Mouse (Mus musculus) right cerebral cortex, postnatal 4 days (tissue): ENCODE data around the gene Slc2a8.

ENCODE experiments used
- DNase-seq: peaks from one replicate; pipeline ENCODE4 v3.0.0-alpha.2; 2022

Gene Slc2a8

DNA sequence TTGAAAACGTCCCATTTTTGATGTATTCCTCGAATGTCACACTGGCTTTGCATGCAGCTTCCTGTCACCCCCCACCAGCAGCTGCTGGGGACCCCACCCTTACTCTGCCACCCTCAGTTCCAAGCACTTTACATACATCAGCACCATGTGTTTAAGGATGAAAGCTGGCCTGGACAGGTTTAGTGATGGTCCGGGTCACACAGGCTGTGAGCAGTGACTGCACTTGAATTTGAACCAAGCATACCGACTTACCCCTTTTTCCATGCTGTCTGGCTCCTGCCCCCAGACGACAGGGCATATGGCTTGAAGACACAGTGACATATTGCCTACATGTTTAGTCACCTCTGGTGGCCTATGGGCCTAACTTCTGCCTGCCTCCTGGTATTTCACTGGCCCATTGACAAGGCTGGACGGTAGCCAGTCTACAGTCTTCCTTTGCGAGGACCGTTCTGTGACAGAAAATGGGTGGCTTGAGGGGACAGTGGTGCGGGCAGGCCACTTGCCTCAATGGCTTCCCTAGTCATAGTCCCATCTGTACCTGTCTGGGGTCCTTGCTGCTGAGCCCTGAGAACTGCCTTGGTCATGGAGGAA lies 13.8 kb downstream of the Slc2a8 start:
- no peak for DNase-seq

DNA sequence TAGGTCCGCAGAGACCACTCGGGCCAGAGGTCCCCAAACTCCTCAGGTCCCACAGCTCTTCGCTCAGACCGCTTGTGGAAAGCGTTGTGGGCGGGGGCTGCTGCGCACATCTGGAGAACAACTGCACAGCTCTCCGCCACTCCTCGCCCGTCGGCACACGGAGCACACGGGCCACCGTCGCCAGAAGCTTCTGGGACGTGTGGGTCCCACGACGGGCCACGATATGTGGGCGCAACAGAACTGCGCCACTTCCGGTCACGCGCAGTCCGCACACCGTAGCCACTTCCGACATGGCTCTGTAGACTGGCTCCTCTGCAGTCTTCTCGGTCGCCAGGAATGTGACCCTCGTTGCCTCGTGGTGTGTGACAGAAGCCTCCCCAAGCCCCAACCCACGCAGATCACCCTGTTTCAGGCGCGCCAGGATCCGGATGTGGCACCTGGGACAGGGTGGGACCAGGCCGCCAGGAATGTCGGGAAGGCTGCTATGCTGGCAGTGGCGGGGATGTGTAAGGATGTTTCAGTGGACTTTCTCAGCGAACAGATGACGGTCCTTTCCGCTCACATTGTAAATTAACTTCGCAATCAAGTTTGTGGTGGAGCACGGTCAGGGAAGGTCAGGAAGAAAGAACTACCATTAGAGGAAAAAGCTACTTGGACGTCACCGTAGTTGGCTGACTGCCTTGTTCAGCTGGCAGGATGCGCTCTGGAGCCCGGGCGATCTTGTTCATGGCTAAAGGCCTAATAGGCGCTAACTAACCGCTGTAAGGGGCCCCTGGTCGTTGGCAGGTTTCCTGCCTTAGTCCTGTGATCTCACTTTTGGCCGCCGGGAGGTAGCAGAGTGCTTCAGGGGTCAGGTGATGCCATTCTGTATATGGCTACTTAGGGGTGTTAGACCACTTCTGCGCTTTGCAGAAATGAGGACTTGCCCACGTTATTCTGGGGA lies 14.9 kb downstream of the Slc2a8 start:
- peak; percentile 81 for DNase-seq

DNA sequence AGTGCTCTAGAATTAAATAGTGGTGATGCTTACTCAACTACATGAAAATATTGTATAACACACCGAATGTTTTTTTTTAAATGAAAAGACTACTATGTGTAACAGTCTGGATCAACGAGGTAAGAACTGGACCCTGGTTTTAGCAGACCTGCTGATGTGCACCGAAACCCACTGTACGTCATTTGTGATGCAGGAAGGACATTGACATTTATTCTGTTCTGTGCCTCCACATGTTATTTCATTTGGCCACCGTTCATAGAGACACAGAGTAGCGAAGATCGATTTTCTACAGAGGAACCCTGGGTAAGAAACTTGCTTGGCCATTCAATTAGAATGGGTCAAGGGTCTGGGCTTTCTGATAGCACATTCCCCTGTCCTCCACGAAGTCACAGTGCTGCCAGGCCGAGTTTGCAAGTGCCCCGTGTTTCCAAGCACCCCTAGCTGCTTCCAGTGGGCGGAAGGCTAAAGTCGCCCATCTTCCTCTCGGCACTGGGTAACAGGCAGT lies 15.6 kb downstream of the Slc2a8 start:
- no peak for DNase-seq

DNA sequence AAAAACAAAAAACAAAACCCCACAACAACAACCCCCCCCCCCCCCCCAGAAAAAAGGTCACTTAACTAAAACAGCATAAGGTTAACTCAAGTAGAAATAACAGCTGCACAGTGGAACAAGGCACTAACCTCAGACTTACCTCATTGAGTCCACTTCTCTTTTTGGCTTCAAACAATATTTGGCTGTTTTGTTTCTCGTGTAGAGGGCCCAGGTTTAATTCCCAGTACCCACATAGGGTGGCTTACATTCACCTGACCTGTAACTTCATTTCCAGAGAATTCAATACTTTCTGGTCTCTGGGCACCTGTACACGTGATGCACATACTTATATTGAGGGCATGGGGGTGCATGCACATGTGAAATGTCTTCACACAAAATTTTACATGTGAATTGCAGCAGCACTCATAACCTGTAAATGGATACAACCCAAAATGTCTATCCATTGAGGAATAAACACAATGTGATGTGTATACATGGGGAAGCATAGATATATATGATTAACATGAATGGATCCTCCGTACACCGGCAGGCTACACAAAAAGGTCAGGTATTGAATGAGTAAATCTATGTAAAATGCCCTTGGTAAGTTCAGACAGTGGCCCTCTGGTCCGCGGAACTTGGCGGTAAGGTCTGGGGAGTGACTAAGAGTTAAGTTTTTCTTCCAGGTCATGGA lies 16.2 kb downstream of the Slc2a8 start:
- DNase-seq: no peak

DNA sequence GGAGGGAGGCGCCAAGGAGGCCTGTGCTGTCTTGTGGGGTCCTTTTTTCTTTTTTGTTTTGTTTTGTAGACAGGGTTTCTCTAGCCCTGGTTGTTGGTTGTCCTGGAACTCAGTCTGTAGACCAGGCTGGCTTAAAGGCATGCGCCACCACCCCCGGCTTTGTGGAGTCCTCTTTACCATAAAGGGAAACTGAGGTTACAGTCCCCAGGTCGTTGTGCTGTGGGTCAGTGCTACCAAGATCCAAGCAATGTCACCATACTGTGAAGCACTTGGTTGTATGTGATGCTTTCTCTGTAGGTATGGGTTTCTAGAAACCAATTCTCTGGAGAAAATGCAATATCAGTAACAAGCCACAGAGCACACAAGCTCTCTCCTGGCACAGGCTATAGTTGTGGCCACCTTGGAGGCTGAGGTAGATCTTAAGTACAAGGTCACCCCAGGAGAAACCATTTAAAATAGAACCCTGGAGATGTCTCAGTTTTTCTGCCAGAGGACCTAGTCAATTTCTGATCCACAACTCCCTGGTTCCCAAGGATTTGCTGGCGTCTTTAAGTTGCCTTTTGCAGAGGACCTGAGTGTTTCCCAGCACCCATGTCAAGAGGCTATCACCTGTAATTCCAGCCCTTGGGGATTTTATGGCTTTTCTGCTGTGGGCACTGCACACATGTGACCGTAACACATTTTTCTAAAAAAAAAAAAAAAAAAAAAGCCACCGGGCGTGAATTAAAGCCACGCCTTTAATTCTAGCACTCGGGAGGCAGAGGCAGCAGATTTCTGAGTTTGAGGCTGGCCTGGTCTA lies 17.0 kb downstream of the Slc2a8 start:
- DNase-seq: no peak

DNA sequence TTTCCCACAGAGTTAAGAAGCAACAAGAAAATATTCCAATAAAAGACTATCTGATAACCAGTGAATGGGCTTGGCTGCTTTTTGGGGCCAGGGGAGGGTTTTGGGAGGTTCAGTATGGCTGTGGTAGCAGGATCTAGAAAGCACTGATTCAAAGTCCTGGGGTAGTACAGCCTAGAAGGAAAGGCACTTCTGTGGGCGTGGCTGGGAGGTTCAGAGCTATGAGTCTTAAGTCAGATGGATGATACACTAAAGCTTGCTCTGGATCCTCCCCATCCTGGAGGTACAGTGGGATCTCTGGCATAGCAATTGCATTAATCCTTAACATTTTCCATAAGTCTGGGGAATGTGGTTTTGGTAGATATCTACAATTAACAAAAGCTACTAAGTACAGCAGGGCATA lies 17.9 kb downstream of the Slc2a8 start:
- no peak for DNase-seq

DNA sequence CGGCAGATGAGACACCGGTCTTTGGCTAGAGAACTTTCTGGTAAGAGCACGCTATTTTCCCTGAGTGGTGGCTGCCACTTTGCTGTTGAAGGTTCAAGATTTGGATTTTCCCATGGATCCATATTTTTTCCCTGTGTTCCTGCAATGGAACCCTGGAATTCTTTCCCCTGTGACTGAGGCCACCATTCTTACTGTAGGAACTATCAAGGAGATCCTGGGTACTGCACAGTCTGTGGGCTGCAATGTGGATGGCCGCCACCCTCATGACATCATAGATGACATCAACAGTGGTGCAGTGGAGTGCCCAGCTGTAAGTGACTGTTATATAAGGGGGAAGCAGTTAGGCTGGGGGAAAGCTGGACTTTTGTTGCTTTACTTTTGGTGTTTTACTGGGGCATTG lies 18.3 kb downstream of the Slc2a8 start:
- no peak for DNase-seq

DNA sequence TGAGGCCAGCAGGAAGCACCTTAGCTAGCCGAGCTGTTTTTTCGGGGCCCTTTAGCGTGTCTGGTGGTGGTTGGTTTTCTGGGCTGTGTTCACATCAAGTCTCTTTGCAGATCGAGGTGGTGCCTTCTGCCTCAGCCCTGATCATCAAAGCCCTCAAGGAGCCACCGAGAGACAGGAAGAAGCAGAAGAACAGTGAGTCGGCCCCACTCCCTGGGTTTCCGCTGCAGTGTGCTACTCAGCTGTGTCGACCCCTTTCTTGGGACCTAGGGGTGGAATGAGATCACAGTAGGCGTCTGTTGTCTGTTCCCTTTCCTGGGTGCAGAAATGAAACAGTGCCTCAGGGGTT lies 19.0 kb downstream of the Slc2a8 start:
- no peak for DNase-seq

DNA sequence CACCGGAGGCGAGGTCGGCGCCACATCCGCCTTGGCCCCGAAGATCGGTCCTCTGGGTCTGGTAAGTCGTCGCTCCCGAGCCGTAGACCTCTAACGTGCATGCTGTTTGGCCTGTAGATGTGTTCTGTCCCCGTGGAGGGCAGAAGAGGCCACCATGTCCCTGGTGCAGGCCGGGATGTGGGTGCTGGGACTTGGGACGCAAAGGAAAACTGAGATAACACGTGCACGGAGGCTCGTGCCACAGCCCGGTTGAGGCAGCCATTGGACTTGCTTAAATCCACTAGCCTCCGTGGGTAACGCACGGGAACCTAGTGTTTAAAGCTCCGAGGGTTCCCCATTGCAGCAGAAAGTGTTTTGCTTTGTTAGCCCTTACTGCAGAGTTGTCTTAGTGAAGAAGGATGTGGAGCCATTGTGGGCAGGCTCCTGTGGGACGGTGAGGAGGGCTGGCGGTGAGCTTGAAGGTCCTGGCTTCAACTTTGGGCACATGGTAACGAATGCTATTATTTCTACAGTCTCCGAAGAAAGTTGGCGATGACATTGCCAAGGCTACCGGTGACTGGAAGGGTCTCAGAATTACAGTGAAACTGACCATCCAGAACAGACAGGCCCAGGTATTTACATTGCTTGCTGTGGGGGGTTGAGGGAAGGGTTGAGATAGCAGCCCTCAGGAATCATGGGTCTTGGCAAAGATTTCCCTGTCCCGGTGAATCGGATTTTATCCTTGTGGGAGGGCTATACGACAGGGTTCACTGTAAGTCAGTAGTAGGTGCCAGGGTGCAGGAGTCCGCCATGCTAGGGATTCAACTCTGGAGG lies 19.6 kb downstream of the Slc2a8 start:
- DNase-seq: peak; percentile 37

DNA sequence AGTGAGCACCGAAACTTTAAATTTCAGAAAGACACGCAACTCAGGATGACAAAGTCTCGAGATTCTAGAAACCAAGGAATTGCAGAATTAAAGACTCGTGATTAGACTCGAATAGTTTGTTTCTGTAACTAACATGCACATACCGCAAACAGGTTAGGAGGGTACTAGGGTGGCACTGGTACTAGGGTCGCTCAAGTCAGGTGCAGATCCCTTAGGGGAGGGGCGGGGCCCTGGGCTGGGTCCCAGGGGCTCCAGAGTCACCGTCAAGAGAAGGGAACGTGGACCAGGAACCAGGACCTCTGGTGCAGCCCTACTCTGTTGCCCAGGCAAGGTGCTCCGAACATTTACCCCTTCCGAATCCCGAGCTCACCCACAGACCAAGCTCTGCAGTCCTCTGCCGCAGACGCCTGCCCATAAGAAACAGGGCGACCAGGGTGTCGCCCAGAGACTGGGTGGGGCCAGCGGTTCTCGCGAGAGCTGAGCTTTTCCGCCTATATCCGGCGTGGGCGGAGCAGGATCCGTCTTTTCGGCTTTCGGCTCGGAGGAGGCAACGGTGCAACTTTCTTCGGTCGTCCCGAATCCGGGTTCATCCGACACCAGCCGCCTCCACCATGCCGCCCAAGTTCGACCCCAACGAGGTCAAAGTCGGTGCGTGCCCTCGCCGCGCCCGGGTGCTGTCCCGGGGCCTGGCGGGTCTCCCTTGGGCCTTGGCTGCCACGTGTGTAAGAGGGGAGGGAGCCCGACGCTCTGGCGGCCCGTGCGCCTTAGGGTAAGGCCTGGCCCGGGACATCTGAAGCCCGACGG lies 20.5 kb downstream of the Slc2a8 start, which contains the start of the genes Rpl12 and Lrsam1:
Rpl12 (plus strand) TSS at position 368 of the 804 bp plus-strand sequence.
Lrsam1 (minus strand) TSS at position 423 of the 804 bp plus-strand sequence.
- peak; percentile 91 for DNase-seq

DNA sequence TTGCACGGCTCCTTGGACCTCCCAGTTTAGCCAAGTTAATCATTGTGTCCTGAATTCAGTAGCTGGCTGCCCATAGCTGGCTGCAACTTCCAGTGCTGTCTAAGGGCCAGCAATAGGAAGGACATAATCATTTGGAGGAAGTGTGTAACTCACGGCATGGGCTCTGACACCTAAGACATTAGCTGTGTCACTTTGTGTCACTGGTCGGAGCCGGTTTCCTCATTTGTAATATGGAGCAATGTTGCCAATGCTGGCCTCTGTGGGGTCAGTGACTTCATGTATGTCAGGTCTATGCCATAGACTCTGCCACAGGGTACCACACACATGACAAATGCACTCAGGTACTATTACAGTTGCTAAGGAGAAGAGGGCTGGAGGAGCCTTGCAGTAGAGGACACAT lies 21.6 kb downstream of the Slc2a8 start:
- DNase-seq: no peak

DNA sequence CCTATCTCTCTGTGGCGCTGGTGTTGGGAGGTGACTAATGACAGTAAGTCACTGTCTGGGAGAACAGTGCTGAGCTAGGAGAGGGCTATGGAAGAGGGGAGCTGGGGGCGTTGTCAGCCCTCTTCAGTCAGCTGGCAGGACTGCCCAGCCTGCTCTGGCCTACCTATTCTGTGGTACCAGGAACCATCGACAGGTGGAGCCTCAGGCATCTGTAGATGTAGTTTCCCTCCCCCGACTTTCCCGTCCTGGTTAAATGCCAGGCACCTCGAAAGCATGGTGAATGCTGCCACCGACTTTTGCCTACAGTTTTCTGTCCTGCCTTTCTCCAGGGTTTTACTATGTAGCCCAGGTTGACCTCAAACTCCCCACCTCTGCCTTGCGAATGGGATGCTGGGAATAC lies 24.5 kb downstream of the Slc2a8 start:
- peak; percentile 35 for DNase-seq

DNA sequence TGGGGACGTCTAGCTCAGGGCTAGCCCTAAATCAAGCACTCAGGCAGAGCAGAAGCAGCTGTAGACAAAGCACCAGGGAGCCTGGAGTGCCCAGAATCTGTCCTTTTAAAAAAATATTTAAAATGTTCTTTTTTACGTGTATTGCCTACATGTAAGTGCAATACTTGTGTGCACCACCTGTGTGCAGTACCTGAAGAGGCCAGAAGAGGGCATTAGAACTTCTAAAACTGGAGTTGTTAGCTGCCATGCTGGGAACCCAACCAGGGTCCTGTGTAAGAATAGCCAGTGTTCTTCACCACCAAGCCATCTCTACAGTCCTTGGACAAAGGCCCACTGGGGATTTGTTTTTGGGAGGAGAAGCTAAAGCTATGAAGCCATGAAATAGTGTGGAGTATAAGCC lies 27.3 kb downstream of the Slc2a8 start:
- DNase-seq: no peak

DNA sequence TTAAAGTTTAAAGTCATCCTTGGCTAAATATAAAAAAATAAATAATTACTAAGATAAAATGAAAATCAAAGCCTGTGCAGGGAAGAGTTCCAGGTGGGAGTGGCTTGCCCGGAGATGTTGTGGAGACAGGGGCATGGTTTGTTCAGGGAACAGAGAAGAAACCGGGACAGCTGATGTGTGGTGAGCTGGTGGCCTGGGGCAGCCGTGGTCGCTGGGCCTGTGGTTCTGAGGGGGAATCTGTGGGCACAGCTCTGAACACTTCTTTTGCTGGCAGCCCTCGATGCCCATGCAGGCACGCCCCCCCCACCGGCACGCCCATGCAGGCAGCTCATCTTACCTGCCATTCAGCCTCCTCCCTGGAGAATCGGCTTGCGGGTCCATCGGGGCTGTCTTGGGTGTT lies 34.4 kb downstream of the Slc2a8 start:
- DNase-seq: no peak

DNA sequence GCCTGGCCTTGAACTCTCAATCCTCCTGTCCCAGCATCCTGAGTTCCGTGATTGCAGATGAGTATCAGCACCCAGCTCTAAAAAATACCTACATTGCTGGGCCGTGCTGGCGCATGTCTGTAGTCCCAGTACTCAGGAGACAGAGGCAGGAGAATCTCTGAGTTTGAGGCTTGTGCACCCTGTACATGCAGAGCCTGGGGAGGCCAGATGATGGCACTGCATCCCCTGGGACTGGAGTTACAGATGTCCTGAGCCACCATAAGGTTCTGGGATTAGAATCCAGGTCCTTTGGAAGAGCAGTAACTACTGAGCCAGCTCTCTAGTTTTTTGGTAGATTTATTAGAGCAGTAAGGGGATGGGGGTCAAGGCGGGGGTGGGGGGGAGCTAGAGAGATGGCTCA lies 41.4 kb downstream of the Slc2a8 start:
- DNase-seq: no peak

DNA sequence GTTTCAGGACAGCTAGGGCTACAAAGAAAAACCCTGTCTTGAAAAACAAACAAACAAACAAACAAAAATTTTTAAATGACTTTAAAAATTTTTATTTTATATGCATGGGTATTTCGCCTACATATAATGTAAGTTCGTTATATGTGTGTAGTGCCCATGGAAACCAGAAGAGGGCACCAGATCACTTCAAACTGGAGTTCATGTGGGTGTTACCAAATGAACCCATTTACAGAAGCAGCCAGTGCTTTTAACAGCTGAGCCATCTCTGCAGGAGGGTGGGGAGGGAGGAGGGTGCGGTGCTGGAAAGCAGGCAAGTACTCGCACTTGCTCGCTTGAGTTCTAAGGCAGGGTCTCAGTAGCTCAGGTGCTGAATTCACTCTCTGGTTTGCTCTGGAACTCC lies 42.5 kb downstream of the Slc2a8 start:
- DNase-seq: peak; percentile 48

DNA sequence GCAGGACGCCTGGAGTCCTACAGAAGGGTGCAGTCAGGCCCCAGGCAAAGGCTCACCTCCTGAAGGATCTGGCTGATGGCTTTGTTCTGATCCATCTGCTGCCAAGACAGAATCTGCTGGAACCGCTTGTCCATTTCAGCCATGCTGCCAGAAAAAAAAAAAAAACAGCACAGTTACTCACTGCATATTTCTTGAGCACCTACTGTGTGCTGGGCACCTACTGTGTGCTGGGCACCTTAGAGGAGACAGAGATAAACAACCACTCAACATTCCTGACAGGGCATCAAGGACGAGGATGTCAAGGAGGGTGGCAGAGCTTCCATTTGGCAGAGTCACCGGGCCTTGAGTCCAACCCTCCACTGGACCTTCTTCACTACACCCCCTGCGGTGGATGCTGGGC lies 43.1 kb downstream of the Slc2a8 start:
- DNase-seq: no peak

DNA sequence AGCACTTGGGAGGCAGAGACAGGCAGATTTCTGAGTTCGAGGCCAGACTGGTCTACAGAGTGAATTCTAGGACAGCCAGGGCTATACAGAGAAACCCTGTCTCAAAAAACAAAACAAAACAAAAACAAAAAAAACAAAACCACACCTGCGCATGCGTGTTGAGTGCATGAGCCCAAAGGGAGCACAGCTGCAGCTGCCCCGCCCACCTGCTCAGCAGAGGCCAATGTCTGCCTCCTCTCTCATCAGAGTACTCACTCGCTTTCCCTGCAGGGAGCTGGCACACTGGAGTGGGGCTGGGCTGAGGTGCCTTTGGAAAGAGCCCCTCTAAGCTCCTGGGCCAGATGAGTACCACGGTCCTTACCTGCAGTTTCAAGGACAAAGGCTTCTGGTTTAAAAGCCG lies 50.2 kb downstream of the Slc2a8 start:
- DNase-seq: no peak

DNA sequence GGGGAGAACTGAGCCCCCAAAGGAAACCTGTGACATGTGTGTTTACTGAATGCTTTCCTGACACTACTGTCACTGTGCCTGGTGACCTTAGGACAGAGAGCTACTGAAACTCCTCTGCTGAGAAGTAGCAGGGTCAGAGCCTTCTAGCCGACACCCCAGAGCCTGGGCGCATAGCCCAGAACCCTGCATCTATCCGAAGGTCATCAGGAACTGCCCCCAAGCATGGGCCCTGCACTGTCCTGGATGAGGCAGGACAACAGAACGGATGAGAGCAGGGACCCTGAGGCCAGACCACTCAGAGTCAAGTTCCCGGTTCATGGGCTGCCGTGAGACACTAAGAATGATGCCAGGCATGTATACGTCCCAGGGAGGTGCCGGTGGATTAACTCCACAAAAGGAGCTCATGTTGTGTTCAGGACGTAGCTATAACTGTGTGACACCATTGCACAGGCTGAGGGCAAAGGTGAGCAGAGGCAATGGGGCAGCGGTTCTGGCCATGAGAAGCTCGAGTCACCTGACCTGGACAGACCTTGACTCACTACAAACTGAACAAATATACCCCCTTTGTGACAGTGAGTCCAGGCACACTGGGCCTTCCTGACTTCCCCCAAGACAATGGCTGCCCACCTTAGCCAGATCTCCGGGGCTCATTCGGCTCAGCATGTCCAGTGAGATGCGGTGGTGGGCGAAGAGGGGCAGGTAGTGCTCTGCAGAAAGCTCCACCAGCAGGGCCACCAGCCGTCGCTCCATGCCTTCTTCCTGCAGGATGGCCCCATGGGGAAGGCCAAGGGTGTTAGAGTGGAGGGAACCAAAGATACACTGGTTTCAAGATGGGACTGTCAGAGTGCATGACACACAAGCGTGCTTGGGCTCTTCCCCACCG lies 52.7 kb downstream of the Slc2a8 start:
- DNase-seq: no peak
